Mouse (Mus musculus) cortical plate, adult 2 months (tissue): ENCODE data around the gene Taf1d.

Experiments
- CTCF ChIP-seq: fragments of 200-500 bp; IDR thresholded peaks from 2 replicates; pipeline ENCODE4 v1.5.1; 2011; ENCODE audit warnings: mild to moderate bottlenecking, control low read depth, low read length; ENCODE audit not compliant: insufficient read depth; ENCODE audit errors: extremely low read depth
- POLR2A ChIP-seq: fragments of 200-500 bp; IDR thresholded peaks from 2 replicates; pipeline ENCODE4 v1.6.1; 2011; ENCODE audit warnings: mild to moderate bottlenecking, low read length, control low read depth; ENCODE audit not compliant: insufficient read depth; ENCODE audit errors: extremely low read depth

- no peak for TF ChIP-seq CTCF
- no peak for TF ChIP-seq POLR2A
Observed at GRCm38 (mm10) chr9:15306398-15307119, 545 bp downstream of the Taf1d start, which contains the start of gene 4931406C07Rik.
